Mouse (Mus musculus) embryonic facial prominence, embryonic 11.5 days (tissue): ENCODE data around the gene Fam222b. TPM values are rescaled to one million over a fixed set of nuclear protein-coding genes. Genes with fewer than 3 reads are reported as not detected.

Experiments used
- ATAC-seq: fragments of 200-750 bp; cut with Nextera tagmentation; replicated peaks from 2 replicates; pipeline ENCODE4 v1.8.0; 2017; ENCODE audit warnings: low read depth; ENCODE audit not compliant: insufficient number of reproducible peaks, low FRiP score, low TSS enrichment
- DNase-seq: peaks from one replicate; pipeline ENCODE4 v3.0.0-alpha.2; 2015; ENCODE audit warnings: low spot score
- H3K27ac ChIP-seq: fragments of 300-500 bp; sonication (generic); replicated peaks from 2 replicates; pipeline ENCODE4 v1.5.1; 2014; ENCODE audit warnings: mild to moderate bottlenecking, low read depth, low read length, control low read depth
- H3K27me3 ChIP-seq: fragments of 300-500 bp; sonication (generic); 2 replicates; pipeline ENCODE4 v1.6.1; 2014; ENCODE audit warnings: mild to moderate bottlenecking, low read length, moderate library complexity, mixed read lengths; ENCODE audit not compliant: control insufficient read depth, insufficient read depth
- H3K36me3 ChIP-seq: fragments of 300-500 bp; sonication (generic); replicated peaks from 2 replicates; pipeline ENCODE4 v1.6.1; 2014; ENCODE audit warnings: low read depth, mild to moderate bottlenecking, low read length, moderate library complexity, mixed read lengths; ENCODE audit not compliant: control insufficient read depth, insufficient read depth
- H3K4me1 ChIP-seq: fragments of 300-500 bp; sonication (generic); 2 replicates; pipeline ENCODE4 v1.6.1; 2014; ENCODE audit warnings: low read length, mixed read lengths; ENCODE audit not compliant: control insufficient read depth, insufficient read depth
- H3K4me2 ChIP-seq: fragments of 300-500 bp; sonication (generic); 2 replicates; pipeline ENCODE4 v1.6.1; 2014; ENCODE audit warnings: low read depth, mild to moderate bottlenecking, control low read depth, low read length, moderate library complexity
- H3K4me3 ChIP-seq: fragments of 300-500 bp; sonication (generic); 2 replicates; pipeline ENCODE4 v1.5.1; 2014; ENCODE audit warnings: low read depth, low read length, control low read depth
- H3K9ac ChIP-seq: fragments of 300-500 bp; sonication (generic); replicated peaks from 2 replicates; pipeline ENCODE4 v1.6.1; 2014; ENCODE audit warnings: mild to moderate bottlenecking, control low read depth, low read length
- H3K9me3 ChIP-seq: fragments of 300-500 bp; sonication (generic); replicated peaks from 2 replicates; pipeline ENCODE4 v1.6.1; 2016; ENCODE audit warnings: mild to moderate bottlenecking, low read length, inconsistent platforms, mixed read lengths; ENCODE audit not compliant: control insufficient read depth
- WGBS: fragments of 180-500 bp; shearing (Covaris S2); extraction: QIAGEN DNeasy Blood & Tissue Kit; methylation state at CpG from one replicate; pipeline ENCODE4 v1.1.7; 2014; 5-methylcytosine and 5-hydroxymethylcytosine counted together
- polyA plus RNA-seq: library from polyadenylated mRNA; unstranded; fragments of >200 nt; fragmentation: Nextera tagmentation; extraction: Ambion mirVana; gene quantifications from 2 replicates; pipeline ENCODE4 v1.2.1, GENCODE M21; 2014

Fam222b gene
- polyA plus RNA-seq, 1 experiment from 2014 or later: 19.0 TPM

GRCm38 (mm10) chr11:78156156-78156699, 61.8 kb downstream of the Fam222b start:
- DNase-seq: no peak
- H3K36me3 ChIP-seq: peaks cover 20% of the 10 kb centered on the region
- WGBS: 72% methylated on average over 6 of the region's 6 CpGs

GRCm38 (mm10) chr11:78159096-78159495, 64.6 kb downstream of the Fam222b start:
- H3K9me3 ChIP-seq: no peaks in the 10 kb centered on the region
- H3K27me3 ChIP-seq: no peaks in the 10 kb centered on the region
- peaks cover 29% of the 10 kb centered on the region for H3K36me3 ChIP-seq
- H3K4me2 ChIP-seq: no peak overlapping the region
- H3K27ac ChIP-seq: no peak overlapping the region
- H3K9ac ChIP-seq: no peak overlapping the region
- ATAC-seq (no peak), DNase-seq (peak; percentile 90)
- peaks cover 6% of the 10 kb centered on the region for H3K4me1 ChIP-seq
- WGBS: 26% methylated on average over 2 of the region's 2 CpGs
- H3K4me3 ChIP-seq: no peak overlapping the region

More at GRCm38 (mm10) chr11:78156156-78156699, 61.8 kb downstream of the Fam222b start:
- Histone ChIP-seq H3K27ac (no peak overlapping the region), H3K4me3 (no peak overlapping the region), H3K27me3 (no peaks in the 10 kb centered on the region), H3K4me2 (no peak overlapping the region), H3K9ac (no peak overlapping the region), H3K4me1 (no peaks in the 10 kb centered on the region; the same call in 1 of the 2 replicates), H3K9me3 (no peaks in the 10 kb centered on the region)
- ATAC-seq: no peak

GRCm38 (mm10) chr11:78159557-78159956, 65.1 kb downstream of the Fam222b start:
- H3K9ac ChIP-seq: no peak overlapping the region
- H3K27ac ChIP-seq: no peak overlapping the region
- no peaks in the 10 kb centered on the region for H3K9me3 ChIP-seq
- ATAC-seq: no peak
- H3K4me2 ChIP-seq: no peak overlapping the region
- H3K4me3 ChIP-seq: no peak overlapping the region
- peaks cover 6% of the 10 kb centered on the region for H3K4me1 ChIP-seq
- H3K27me3 ChIP-seq: no peaks in the 10 kb centered on the region
- peaks cover 27% of the 10 kb centered on the region for H3K36me3 ChIP-seq
- DNase-seq: no peak
- WGBS: 77% methylated on average over 7 of the region's 7 CpGs

GRCm38 (mm10) chr11:78160171-78160570, 65.7 kb downstream of the Fam222b start:
- Histone ChIP-seq H3K27me3 (no peaks in the 10 kb centered on the region), H3K4me3 (no peak overlapping the region), H3K9ac (no peak overlapping the region), H3K36me3 (peaks cover 23% of the 10 kb centered on the region), H3K4me2 (no peak overlapping the region), H3K9me3 (no peaks in the 10 kb centered on the region), H3K27ac (no peak overlapping the region), H3K4me1 (peaks cover 6% of the 10 kb centered on the region)
- ATAC-seq (no peak), DNase-seq (no peak)
- 87% methylated on average over 18 of the region's 18 CpGs for WGBS

- H3K9ac ChIP-seq: no peak overlapping the region
- H3K4me1 ChIP-seq: peaks cover 6% of the 10 kb centered on the region
- peaks cover 23% of the 10 kb centered on the region for H3K36me3 ChIP-seq
- H3K4me2 ChIP-seq: no peak overlapping the region
- no peak overlapping the region for H3K27ac ChIP-seq
- H3K9me3 ChIP-seq: no peaks in the 10 kb centered on the region
- no peaks in the 10 kb centered on the region for H3K27me3 ChIP-seq
- ATAC-seq (no peak), DNase-seq (no peak)
- WGBS: 90% methylated on average over 3 of the region's 3 CpGs
- no peak overlapping the region for H3K4me3 ChIP-seq
These were observed 66.2 kb downstream of the Fam222b start for GRCm38 (mm10) chr11:78160675-78161074.

- Histone ChIP-seq H3K9me3 (no peaks in the 10 kb centered on the region), H3K9ac (no peak overlapping the region), H3K27me3 (no peaks in the 10 kb centered on the region), H3K27ac (no peak overlapping the region), H3K4me1 (peaks cover 8% of the 10 kb centered on the region), H3K4me2 (no peak overlapping the region), H3K4me3 (no peak overlapping the region), H3K36me3 (peaks cover 23% of the 10 kb centered on the region)
- ATAC-seq: no peak
- WGBS: 89% methylated on average over 14 of the region's 14 CpGs
- no peak for DNase-seq
These were observed 66.7 kb downstream of the Fam222b start for GRCm38 (mm10) chr11:78161169-78161568.

GRCm38 (mm10) chr11:78161968-78162367, 67.5 kb downstream of the Fam222b start:
- H3K4me1 ChIP-seq: peaks cover 9% of the 10 kb centered on the region
- peaks cover 21% of the 10 kb centered on the region for H3K36me3 ChIP-seq
- H3K9ac ChIP-seq: 0 out of 2 replicates have a peak overlapping the region, but pooled peaks have one; percentile 6
- H3K4me3 ChIP-seq: no peak overlapping the region
- no peaks in the 10 kb centered on the region for H3K27me3 ChIP-seq
- 47% methylated on average over 4 of the region's 4 CpGs for WGBS
- no peaks in the 10 kb centered on the region for H3K9me3 ChIP-seq
- H3K27ac ChIP-seq: no peak overlapping the region
- peak overlapping the region; percentile 2; the same call in 1 of the 2 replicates for H3K4me2 ChIP-seq
- DNase-seq: no peak
- no peak for ATAC-seq

GRCm38 (mm10) chr11:78162504-78162903, 68.0 kb downstream of the Fam222b start:
- Histone ChIP-seq H3K27me3 (no peaks in the 10 kb centered on the region), H3K27ac (no peak overlapping the region), H3K9me3 (no peaks in the 10 kb centered on the region), H3K4me2 (peak overlapping the region; percentile 90; the same call in 1 of the 2 replicates), H3K4me3 (0 out of 2 replicates have a peak overlapping the region, but pooled peaks have one; percentile 9), H3K36me3 (peaks cover 21% of the 10 kb centered on the region), H3K9ac (peak overlapping the region; percentile 6; the same call in 1 of the 2 replicates), H3K4me1 (peaks cover 9% of the 10 kb centered on the region)
- no peak for ATAC-seq
- WGBS: 47% methylated on average over 6 of the region's 6 CpGs
- no peak for DNase-seq
